Comparison of ENCODE assay signal across 32 mouse cellular contexts in genomic region chr8:87178561-87178960, GRCm38 (mm10).
DNase-seq lines count a peak whose midpoint lies in the region; ATAC-seq and TF ChIP-seq lines count a peak whose summit lies in the region.
"Had no signal": no experiment of that assay in that cellular context is flagged by ENCODE, and none has a peak within 500 bp of the region (broad histone marks: within the 10 kb centered on the region; RNA-seq: fewer than 3 reads in every experiment).

No protein-coding gene starts in this region.

- no peaks in the 10 kb centered on the region for H3K4me1 ChIP-seq in heart, embryonic 11.5 days (ENCODE audit: control insufficient read depth, insufficient read depth, low read length)
- H3K4me1 ChIP-seq: hindbrain, embryonic 10.5 days; hindbrain, embryonic 15.5 days; limb, embryonic 10.5 days; liver, embryonic 13.5 days; midbrain, embryonic 15.5 days; neural tube, embryonic 15.5 days had no signal

- DNase-seq in layer of hippocampus, adult 9-11 months: peak; percentile 4
- no peak for DNase-seq in layer of hippocampus, adult 2 months (ENCODE audit: low spot score in 2 of 2)
- peak; percentile 67 for DNase-seq in brain, adult 2 months (ENCODE audit: low read depth, low spot score)
- DNase-seq in cerebellum, adult 9-10 months: peak; percentile 66
- DNase-seq in cerebellum, postnatal 36 days: peak; percentile 62 to 67
- no peak for DNase-seq in gastrocnemius, postnatal 36 days
- DNase-seq: adrenal gland, postnatal 14 days; gastrocnemius, adult 2 months; heart, adult 2 months; heart, postnatal 14 days; kidney, adult 11 months; kidney, postnatal 25 days; liver, embryonic 13.5 days; lung, adult 18-20 months; retina, postnatal 1 day; right cerebral cortex, postnatal 25 days; spleen, adult 18-20 months; thymus, adult 2 months had no signal

- no peak overlapping the region for H3K9ac ChIP-seq in heart, embryonic 11.5 days (ENCODE audit: low read depth, low read length)
- H3K9ac ChIP-seq: hindbrain, embryonic 15.5 days; limb, embryonic 15.5 days; liver, embryonic 13.5 days; midbrain, embryonic 15.5 days; neural tube, embryonic 15.5 days had no signal

- no peak overlapping the region for H3K4me3 ChIP-seq in layer of hippocampus, adult 2 months
- H3K4me3 ChIP-seq in heart, embryonic 11.5 days (ENCODE audit: low read depth, low read length): no peak overlapping the region
- H3K4me3 ChIP-seq: erythroblast, embryonic 14.5 days; gastrocnemius, adult 2 months; heart, adult 2 months; hindbrain, embryonic 10.5 days; hindbrain, embryonic 15.5 days; limb, embryonic 10.5 days; limb, embryonic 15.5 days; liver, embryonic 13.5 days; midbrain, embryonic 15.5 days; neural tube, embryonic 15.5 days had no signal

- no peaks in the 10 kb centered on the region for H3K9me3 ChIP-seq in heart, embryonic 11.5 days (replicated peaks; ENCODE audit: control insufficient read depth, low read length)
- H3K9me3 ChIP-seq: hindbrain, embryonic 10.5 days; hindbrain, embryonic 15.5 days; limb, embryonic 10.5 days; limb, embryonic 15.5 days; liver, embryonic 13.5 days; midbrain, embryonic 15.5 days; neural tube, embryonic 15.5 days had no signal

- no peak for ATAC-seq in heart, embryonic 11.5 days (replicated peaks; ENCODE audit: insufficient number of reproducible peaks, low FRiP score, low TSS enrichment)
- ATAC-seq: forebrain, embryonic 16.5 days; inflammation-experienced regulatory T-cells, adult 6 months; lung, postnatal 0 days; midbrain, embryonic 15.5 days; Patski had no signal

- no peak overlapping the region for H3K4me2 ChIP-seq in heart, embryonic 11.5 days
- H3K4me2 ChIP-seq: hindbrain, embryonic 15.5 days; limb, embryonic 15.5 days; liver, embryonic 13.5 days; midbrain, embryonic 15.5 days; neural tube, embryonic 15.5 days had no signal

- H3K36me3 ChIP-seq in heart, embryonic 11.5 days (ENCODE audit: control insufficient read depth, insufficient read depth, low read length): no peaks in the 10 kb centered on the region
- H3K36me3 ChIP-seq: G1E; hindbrain, embryonic 10.5 days; hindbrain, embryonic 15.5 days; limb, embryonic 10.5 days; limb, embryonic 15.5 days; liver, embryonic 13.5 days; midbrain, embryonic 15.5 days; neural tube, embryonic 15.5 days had no signal

- H3K27ac ChIP-seq in layer of hippocampus, adult 2 months: no peak overlapping the region
- no peak overlapping the region for H3K27ac ChIP-seq in heart, embryonic 11.5 days (ENCODE audit: low read depth, low read length)
- H3K27ac ChIP-seq: gastrocnemius, adult 2 months; heart, adult 2 months; hindbrain, embryonic 10.5 days; hindbrain, embryonic 15.5 days; limb, embryonic 10.5 days; limb, embryonic 15.5 days; liver, embryonic 13.5 days; macrophage; midbrain, embryonic 15.5 days; neural tube, embryonic 15.5 days had no signal

- no peak for TF ChIP-seq CTCF in layer of hippocampus, adult 2 months (conservative IDR thresholded peaks at IDR 0.05)

- intact Hi-C loops in gastrocnemius, postnatal 36 days (cut with DNase I): no loop called here

- WGBS in heart, embryonic 11.5 days (ENCODE audit: insufficient replicate concordance): 74% methylated on average over 4 of the region's 4 CpGs

- H3K27me3 ChIP-seq in heart, embryonic 11.5 days (ENCODE audit: control insufficient read depth, insufficient read depth, low read length): no peaks in the 10 kb centered on the region
- H3K27me3 ChIP-seq: hindbrain, embryonic 15.5 days; limb, embryonic 15.5 days; liver, embryonic 13.5 days; midbrain, embryonic 15.5 days; neural tube, embryonic 15.5 days had no signal

Comparison
In these comparisons a context has a peak if more than half of its experiments do, and no peak if none do; other contexts are left out.
1. DNase-seq: peak in layer of hippocampus, adult 9-11 months (single experiment), brain, adult 2 months (single experiment), cerebellum, adult 9-10 months (single experiment) and cerebellum, postnatal 36 days (2 of 2); none in layer of hippocampus, adult 2 months (0 of 2) and gastrocnemius, postnatal 36 days (0 of 2).